Mouse (Mus musculus) bone marrow, adult 2 months (tissue): ENCODE data around the gene Moxd1.

Source experiments
- CTCF ChIP-seq: fragments of 200-500 bp; IDR thresholded peaks from 2 replicates; pipeline ENCODE4 v1.5.1; 2011; ENCODE audit warnings: low read length, control low read depth; ENCODE audit not compliant: control insufficient read depth, insufficient read depth
- POLR2A ChIP-seq: fragments of 200-500 bp; IDR thresholded peaks from 2 replicates; pipeline ENCODE4 v1.6.1; 2011; ENCODE audit warnings: low read depth, mild to moderate bottlenecking, control low read depth, low read length, borderline replicate concordance; ENCODE audit not compliant: control insufficient read depth

- TF ChIP-seq CTCF (no peak), POLR2A (no peak)
Observed at GRCm38 (mm10) chr10:24220931-24221330, 2.4 kb upstream of the Moxd1 start.
